In the genomic region with DNA sequence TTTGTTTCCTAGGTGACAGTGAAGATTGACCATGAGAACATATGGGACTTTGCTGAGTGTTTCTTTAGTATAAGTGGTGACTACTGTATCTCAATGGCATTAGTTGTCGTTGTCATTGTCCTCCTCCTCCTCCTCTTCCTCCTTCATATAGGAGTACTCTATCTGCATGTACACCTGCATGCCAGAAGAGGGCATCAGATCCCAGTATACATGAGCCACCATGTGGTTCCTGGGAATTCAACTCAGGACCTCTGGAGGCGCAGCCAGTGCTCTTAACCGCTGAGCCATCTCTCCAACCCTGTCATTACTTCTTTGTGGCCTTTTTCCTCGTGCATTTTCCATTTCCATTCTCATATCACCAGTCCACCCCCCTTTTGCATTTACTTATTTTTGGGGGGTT, we compare ENCODE assay signal across 1 mouse cellular context.
TF ChIP-seq lines count a peak whose summit lies in the region.

No protein-coding gene starts in this region.

TF ChIP-seq in MEL, 35 proteins besides CTCF, POLR2A, EP300 and RAD21:
- TF ChIP-seq SMC3 (IDR thresholded peaks at IDR 0.05; ENCODE audit: low read depth, low read length) (peak; percentile 55), MYC (IDR thresholded peaks at IDR 0.05; ENCODE audit: low read depth, low read length) (peak; percentile 69; the same call in 1 of the 2 replicates), MXI1 (IDR thresholded peaks at IDR 0.05; ENCODE audit: low read depth, low read length) (0 out of 2 replicates have a peak, but pooled peaks have one; percentile 27), POLR2AphosphoS5 (IDR thresholded peaks at IDR 0.05; ENCODE audit: borderline replicate concordance, low read depth, low read length) (no peak), ZC3H11A (IDR thresholded peaks at IDR 0.05; ENCODE audit: low read depth, low read length) (peak; percentile 44; the same call in 1 of the 2 replicates)
